Mouse (Mus musculus) gastrocnemius, postnatal 10 days (tissue): ENCODE measurements around the gene Mmp7. TPM values are rescaled to one million over a fixed set of nuclear protein-coding genes. Genes with fewer than 3 reads are reported as not detected.

Experiments
- DNase-seq: peaks from one replicate; pipeline ENCODE4 v3.0.0; 2021; ENCODE audit warnings: mixed read lengths
- long read RNA-seq, 2 experiments: library from polyadenylated mRNA; stranded (forward); transcript quantifications; one replicate each; pipeline ENCODE4 v2.0.0; 2021
- total RNA-seq, 2 experiments: library from RNA; stranded (reverse); gene quantifications; 2 replicates each; pipeline ENCODE4 v1.2.3; 2021

Mmp7 gene
- total RNA-seq: not detected
- long read RNA-seq, experiment 1: 0 reads
- long read RNA-seq, experiment 2: 0 reads

DNA sequence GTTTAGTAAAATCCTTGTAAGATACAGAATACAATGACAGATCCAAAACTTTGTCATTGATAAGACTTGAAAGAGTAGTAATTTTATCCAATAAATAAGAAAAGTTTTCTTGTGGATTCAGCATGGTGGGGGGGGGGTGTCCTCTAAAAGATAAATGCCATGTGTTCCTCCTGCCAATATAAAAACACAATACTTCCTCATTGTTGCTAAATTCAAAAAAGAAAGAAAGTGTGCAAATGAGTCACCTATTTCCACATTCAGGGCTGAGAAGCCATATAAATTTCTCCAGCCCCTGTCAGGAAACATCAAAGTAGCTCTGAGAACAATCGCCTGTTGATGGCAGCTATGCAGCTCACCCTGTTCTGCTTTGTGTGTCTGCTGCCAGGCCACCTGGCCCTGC lies at the start of gene Mmp7:
Gene Mmp7, plus strand, starts transcription at position 301 of the 400 bp plus-strand sequence.
- DNase-seq: no peak

GRCm38 (mm10) chr9:7647901-7648300 lies 44.0 kb upstream of the Mmp7 start:
- DNase-seq: no peak

DNA sequence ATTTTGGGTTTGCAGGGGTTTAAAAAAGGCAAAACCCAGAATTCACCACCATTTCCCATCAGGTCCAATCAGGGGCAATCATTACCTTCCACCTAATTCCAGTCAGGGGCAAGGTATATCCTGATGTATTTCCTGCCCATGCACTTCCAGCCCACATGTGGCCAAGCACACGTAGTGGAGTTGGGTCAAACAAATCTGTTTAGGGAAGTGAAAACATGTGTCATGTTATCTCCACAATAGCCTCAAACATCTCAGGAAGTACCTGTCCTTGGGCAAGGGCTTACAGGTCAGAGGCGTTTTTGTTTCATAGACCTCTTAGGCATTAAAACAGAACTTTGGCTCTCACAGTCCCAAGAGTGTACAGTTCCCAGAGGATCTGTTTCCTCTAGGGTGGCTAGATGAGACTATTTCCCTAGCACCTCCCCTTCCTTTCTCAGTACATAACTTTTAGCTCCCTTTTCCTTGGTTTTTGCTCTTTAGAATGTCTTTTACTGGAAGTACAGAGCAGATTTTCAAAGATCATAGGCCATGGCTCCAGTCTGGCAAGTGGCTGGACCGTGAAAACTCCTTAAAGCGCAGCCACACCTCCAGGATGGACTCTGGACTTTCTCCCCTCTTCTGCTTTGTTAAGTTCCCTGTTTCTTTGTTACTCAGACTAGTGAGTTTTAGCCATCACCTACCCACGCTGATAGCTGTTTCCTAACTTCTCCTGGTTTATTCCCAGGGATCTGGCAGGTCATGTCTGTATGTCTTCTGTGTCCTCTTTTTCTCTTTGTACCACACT lies 41.3 kb upstream of the Mmp7 start:
- no peak for DNase-seq

DNA sequence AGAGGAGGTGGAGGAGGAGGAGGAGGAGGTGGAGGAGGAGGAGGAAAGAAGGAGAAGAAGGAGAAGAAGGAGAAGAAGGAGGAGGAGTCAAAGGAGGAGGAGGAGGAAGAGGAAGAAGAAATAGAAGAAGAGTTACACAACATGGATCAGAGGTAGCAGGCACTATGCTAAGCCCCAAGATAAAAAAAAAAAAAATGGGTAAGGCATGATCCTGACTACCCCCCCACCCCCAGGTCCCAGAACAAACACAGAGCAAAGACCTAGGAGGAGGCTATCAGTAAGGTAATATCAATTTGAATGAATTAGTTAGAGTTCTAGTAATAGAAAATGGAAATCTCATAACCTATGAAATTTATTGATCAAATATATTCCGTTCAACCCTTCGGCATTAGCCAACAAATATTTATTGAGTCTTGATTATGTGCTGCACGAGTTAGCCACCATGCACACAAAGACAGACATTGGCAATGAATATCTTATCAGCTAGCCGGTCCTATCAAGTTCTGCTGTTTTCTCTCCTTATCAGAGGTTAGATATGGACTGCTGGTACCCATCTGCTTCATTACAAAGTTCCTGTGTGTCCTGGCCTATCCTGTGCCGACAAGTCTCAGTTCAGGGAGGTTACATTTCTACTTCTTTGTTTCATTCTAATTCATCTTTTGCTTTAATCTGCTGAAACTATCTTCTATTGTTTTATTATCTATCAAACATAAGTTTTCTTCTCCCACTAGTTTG lies 39.4 kb upstream of the Mmp7 start:
- DNase-seq: no peak

GRCm38 (mm10) chr9:7657946-7658345 lies 33.9 kb upstream of the Mmp7 start:
- DNase-seq: no peak

DNA sequence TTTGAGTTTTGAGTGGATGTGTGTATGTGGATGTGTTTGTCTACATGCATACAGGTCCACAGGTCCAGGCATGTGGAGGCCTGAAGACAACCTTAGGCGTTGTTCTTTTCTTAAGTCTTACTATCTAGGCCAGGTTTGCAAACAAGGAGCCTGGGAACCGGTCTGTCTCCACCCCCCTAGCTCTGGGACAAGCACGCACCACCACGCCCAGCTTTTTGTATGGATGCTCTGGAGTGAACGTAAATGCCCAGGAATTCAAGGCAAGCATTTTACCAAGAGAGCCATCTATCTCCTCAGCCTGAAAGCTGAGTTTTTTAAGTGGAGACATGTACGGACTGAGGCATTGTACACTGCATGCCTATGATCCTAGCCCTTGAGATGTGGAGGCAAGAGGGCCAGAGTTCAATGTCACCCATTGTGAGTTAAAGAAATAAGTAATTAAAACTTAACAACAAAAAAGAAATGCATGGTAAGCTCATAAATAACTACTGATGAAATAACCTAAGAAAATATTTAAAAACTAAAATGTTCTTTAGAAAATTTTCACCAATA lies 32.3 kb upstream of the Mmp7 start:
- DNase-seq: no peak

- no peak for DNase-seq
Measured at GRCm38 (mm10) chr9:7661371-7661770, 30.5 kb upstream of the Mmp7 start.

DNA sequence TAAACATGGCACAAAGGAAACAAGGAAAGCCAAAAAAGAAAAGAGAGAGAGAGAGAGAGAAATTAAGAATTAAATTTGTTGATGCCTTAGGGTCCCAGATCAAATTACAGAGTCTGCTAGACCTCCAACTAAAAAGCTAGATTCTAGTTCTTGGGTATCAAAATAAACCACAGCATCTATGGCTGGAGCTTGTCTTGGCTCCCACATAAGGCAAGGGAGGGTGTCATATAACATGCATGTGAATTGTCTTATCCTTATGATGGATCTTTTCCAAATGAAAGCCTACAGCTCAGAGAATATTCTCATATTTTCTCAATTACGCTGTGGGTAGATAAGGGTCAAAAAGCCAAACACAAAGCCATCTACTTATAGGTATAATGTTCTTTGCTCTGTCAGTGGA lies 22.2 kb upstream of the Mmp7 start:
- DNase-seq: no peak

GRCm38 (mm10) chr9:7672985-7673384 lies 18.9 kb upstream of the Mmp7 start:
- DNase-seq: no peak

- DNase-seq: no peak
Measured at GRCm38 (mm10) chr9:7678154-7678837, 13.6 kb upstream of the Mmp7 start.

GRCm38 (mm10) chr9:7682081-7682618 lies 9.7 kb upstream of the Mmp7 start:
- no peak for DNase-seq

- no peak for DNase-seq
Measured at GRCm38 (mm10) chr9:7686024-7686423, 5.9 kb upstream of the Mmp7 start.

- no peak for DNase-seq
Measured at GRCm38 (mm10) chr9:7689799-7690198, 2.1 kb upstream of the Mmp7 start.

DNA sequence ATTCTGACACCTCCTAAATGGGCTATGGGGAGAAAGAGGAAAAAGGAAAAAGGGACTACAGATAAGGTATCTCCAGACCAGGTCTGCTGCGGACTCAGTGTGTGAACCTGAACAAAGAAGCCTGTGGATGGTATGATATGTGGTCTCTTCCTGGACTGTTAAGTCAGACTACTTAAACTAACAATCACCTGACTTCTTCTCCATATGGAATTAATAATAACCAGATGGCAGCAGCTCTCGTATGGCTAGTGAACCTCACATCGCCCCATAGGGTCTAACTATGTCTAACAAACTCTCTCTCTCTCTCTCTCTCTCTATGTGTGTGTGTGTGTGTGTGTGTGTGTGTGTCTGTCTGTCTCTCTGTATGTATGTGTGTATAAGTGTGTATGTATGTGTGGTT lies 2.1 kb downstream of the Mmp7 start:
- no peak for DNase-seq

DNA sequence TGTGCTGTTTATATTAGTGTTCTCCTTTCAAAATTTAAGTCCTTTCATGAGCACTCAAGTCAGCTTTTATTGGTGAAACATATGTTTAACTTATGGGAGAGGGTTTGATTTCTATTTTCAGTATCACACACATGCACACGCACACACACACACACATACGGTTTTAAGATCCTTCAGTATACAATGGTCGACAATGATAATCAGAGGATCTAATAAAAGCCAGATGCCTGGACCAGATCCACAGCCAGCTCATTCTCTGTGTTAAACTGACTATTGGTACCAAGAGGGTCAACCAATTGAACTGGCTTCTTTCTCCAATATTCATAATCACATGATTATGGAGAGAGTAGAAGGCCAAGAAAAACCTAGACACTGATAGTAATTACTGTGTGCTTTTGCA lies 3.8 kb downstream of the Mmp7 start:
- DNase-seq: no peak

- DNase-seq: no peak
Measured at GRCm38 (mm10) chr9:7708698-7709097, 16.8 kb downstream of the Mmp7 start.

- no peak for DNase-seq
Measured at GRCm38 (mm10) chr9:7711196-7711595, 19.3 kb downstream of the Mmp7 start.

DNA sequence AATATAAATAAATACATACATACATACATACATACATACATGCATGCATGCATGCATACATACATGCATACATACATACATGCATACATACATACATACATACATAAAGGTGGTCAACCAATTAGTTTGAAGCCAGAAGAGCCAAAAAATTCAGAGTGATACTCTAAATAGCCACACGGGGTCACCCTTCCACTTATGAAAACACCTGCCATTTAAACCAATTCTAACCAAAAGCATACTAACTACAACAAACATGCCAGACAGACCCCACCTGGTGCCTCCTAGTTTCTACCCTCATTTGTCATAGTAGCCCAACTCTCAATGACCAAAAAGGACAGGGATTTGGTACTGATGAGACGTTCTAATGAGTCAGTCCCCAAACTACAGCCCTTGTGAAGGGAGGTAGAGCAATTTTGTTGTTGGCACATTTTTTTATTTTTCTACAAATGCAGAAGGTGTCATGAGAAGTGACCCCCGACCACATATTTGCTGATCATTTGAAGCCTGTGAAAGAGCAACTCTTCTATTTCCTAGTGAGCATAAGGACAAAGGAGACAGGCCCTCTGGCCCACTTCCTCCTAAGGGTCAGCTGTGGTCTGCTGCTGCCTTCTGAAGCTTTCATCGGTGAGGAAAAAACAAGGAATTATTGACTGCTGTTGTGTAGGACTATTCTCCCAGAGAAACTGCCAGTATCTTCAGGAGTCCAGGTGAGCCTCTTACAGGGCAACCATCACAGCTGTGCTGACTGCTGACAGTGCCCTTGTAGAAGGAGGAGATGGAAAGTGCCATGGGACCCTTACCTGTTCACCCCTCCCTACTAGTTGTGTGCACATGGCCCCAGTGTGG lies 22.4 kb downstream of the Mmp7 start:
- peak; percentile 14 for DNase-seq

- no peak for DNase-seq
Measured at GRCm38 (mm10) chr9:7714908-7715175, 23.0 kb downstream of the Mmp7 start.

GRCm38 (mm10) chr9:7721543-7721942 lies 29.7 kb downstream of the Mmp7 start:
- DNase-seq: no peak

DNA sequence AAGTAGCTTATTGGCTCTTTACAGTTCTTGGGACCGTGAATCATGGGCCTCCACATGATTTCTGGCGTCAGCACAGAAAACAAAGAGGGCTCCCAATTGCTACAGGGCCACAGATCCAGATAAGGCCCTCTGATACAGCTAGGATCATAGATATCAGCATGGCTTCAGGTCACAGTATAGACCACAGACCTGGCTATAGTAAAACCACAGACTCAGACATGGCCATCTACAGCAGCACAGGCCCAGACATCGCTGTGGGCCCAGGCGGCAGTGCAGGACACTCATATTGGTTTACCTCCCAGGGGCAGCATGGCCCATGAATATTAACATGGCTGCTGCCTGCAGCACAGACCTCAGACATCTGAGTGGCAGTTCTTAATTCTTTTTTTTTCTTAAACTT lies 37.1 kb downstream of the Mmp7 start:
- DNase-seq: no peak

DNA sequence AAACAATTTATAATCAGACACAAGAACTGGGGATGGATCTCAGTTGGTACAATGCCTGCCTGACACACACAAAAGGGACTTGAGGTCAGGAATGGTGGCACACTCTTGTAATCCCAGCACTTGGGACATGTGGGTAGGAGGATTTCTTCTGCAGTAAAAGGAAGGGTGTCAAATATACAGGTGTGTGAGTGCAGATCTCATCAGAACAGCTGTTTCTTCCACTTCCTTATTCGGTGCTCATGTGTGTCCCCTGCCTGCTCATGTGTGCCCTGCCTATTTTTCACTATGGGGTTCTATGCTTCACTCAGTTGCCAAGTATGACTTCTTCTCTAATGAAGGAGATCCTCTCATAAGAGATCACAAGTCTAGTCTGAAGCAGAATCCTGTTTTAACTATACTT lies 50.8 kb downstream of the Mmp7 start:
- DNase-seq: no peak
